Mouse (Mus musculus): ENCODE measurements at regions not wholly inside any gene's neighbourhood (a gene's known extent, or its start where the extent isn't known, plus 50 kb on each side); places are given as distances from the start of the nearest gene placed in this dataset.

DNA sequence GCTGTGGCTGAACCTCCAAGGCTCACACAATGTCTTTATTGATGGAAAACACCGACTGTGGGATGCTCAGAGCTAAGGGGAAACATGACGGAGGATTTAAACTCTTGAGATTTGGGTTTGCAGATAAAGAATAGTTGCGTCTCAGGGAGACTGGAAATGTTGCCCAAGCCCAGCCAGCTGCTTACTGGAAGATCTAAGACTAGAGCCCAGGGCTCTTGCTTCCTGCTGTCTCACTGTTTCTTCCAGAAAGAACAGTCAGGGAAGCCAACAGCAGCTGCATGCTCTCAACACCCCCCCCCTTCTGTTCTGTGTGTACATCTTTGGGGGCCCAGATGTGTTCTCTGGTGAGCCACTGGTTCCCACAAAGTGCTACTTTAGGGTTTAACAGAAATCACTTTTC, 333.0 kb downstream of the Mtx2 start:
- TF ChIP-seq CTCF (IDR thresholded peaks at IDR 0.05; ENCODE audit: extremely low read depth, insufficient read depth, low read length) (no peak), POLR2A (IDR thresholded peaks at IDR 0.05; ENCODE audit: extremely low read depth, insufficient read depth, low read length) (no peak)
